ENCODE assay signal across 8 mouse cellular contexts in genomic region chr8:117224630-117225029, GRCm38 (mm10). TPM values are rescaled to one million over a fixed set of nuclear protein-coding genes. Genes with fewer than 3 reads are reported as not detected.
DNase-seq lines count a peak whose midpoint lies in the region; ATAC-seq lines count a peak whose summit lies in the region.

No protein-coding gene starts in this region.

- peak; percentile 100 for ATAC-seq in inflammation-experienced regulatory T-cells, adult 6 months
- peak; percentile 97 for ATAC-seq in megakaryocyte-erythroid progenitor cell, adult 5-6 weeks (replicated peaks; ENCODE audit: low FRiP score, low TSS enrichment, poor library complexity, severe bottlenecking)

- peak; percentile 87 to 97 for DNase-seq in adrenal gland, adult (ENCODE audit: inconsistent age in 2 of 2, low spot score in 1 of 2)
- DNase-seq in embryo, embryonic 10.5 days (ENCODE audit: low spot score): peak; percentile 93
- peak; percentile 79 for DNase-seq in gastrocnemius, postnatal 14 days
- peak; percentile 74 to 84 for DNase-seq in left cerebral cortex, postnatal 10 days (ENCODE audit: extremely low spot score in 1 of 2, low spot score in 2 of 2)
- peak; percentile 78 for DNase-seq in right cerebral cortex, postnatal 25 days
- peak; percentile 74 to 90 for DNase-seq in urinary bladder, postnatal 4 days (ENCODE audit: low spot score in 2 of 2)

- intact Hi-C loops in gastrocnemius, postnatal 14 days (cut with DNase I; ENCODE audit: low total_unique reads): loop anchor here (2.0 to 5.0 kb wide), 2 partner anchors 153 to 250 kb away; no protein-coding TSS in a partner anchor
- intact Hi-C loops in left cerebral cortex, postnatal 10 days (cut with DNase I): loop anchor here (2.0 to 10.0 kb wide), 2 partner anchors 242 to 340 kb away; no protein-coding TSS in a partner anchor

RNA-seq across cellular contexts. Expression of gene Cmip, which starts 32.2 kb away (rescaled TPM):
- total RNA-seq in gastrocnemius, postnatal 14 days (2021): 10 to 100 TPM; 16.2 to 16.4 TPM
- 10 to 100 TPM; 23.9 to 28.7 (median 25.5) TPM for polyA plus RNA-seq in inflammation-experienced regulatory T-cells, adult 6 months (2017; shearing (Covaris generic))
- total RNA-seq in left cerebral cortex, postnatal 10 days (2021): 100 to 1,000 TPM; 369 to 379 TPM
- 40.2 and 60.7 TPM in 2 replicates for total RNA-seq in megakaryocyte-erythroid progenitor cell, adult 5-6 weeks (2014; fragmentation: Nextera tagmentation)
- 9.3 and 9.6 TPM in 2 replicates for total RNA-seq in megakaryocyte-erythroid progenitor cell, adult 5-6 weeks (2017)

Comparison
In these comparisons a context has a peak if more than half of its experiments do, and no peak if none do; other contexts are left out.
1. Peak in every context shown above with its lines: DNase-seq and ATAC-seq.
2. RNA of gene Cmip, which starts 32.2 kb away (total RNA-seq): 369 to 379 TPM in left cerebral cortex, postnatal 10 days; 9.3 to 60.7 TPM in megakaryocyte-erythroid progenitor cell, adult 5-6 weeks and 16.2 to 16.4 TPM in gastrocnemius, postnatal 14 days; every median in the first group is over 4 times any median in the second.